Mouse (Mus musculus): ENCODE measurements at regions not wholly inside any gene's neighbourhood (a gene's known extent, or its start where the extent isn't known, plus 50 kb on each side); places are given as distances from the start of the nearest gene placed in this dataset.
A peak's percentile ranks its signal among the peaks of the same experiment; 100 is the strongest.
"Not testable (repeated sequence)": the region's sequence is repeated elsewhere in the genome, so short reads cannot be mapped to it uniquely, and the experiment has no call there.

DNA sequence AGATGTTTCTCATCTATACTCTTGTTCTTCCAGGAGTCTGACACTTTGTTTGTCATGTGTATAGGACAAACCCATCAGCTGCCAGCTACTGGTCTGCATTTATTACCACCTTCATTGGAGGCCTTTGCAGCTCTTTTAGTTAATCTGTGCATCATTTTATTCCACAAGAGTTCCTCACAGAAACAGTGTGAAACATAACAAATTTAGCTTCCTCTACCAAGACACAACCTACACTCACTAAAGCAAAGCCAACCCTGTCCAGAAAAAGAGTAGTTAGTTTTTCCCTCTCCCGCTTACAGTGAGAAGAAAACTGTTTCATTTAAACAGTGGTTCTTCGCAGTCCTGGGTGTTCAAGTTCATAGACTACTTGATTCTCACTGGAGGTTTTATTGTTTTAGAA is 100.5 kb downstream of the 1700129C05Rik start:
- H3K4me2 ChIP-seq (ENCODE audit: low read depth, low read length), result no peak overlapping the region
- H3K27me3 ChIP-seq (ENCODE audit: control insufficient read depth, insufficient read depth, low read length), result no peaks in the 10 kb centered on the region
- H3K9ac ChIP-seq (replicated peaks; ENCODE audit: low read depth, low read length), result no peak overlapping the region
- no peaks in the 10 kb centered on the region for H3K4me1 ChIP-seq (ENCODE audit: control insufficient read depth, insufficient read depth)
- WGBS, result 94% methylated on average over 2 of the region's 2 CpGs
- DNase-seq (ENCODE audit: low spot score) (no peak), ATAC-seq (ENCODE audit: insufficient read depth, low read depth) (no peak)
- H3K9me3 ChIP-seq (replicated peaks; ENCODE audit: control insufficient read depth, low read length), result no peaks in the 10 kb centered on the region
- H3K27ac ChIP-seq (ENCODE audit: low read depth), result no peak overlapping the region
- TF ChIP-seq EP300 (IDR thresholded peaks at IDR 0.05; ENCODE audit: low read depth), result no peak
- no peak for TF ChIP-seq CTCF (IDR thresholded peaks at IDR 0.05; ENCODE audit: low read depth)
- H3K4me3 ChIP-seq (ENCODE audit: low read depth, low read length), result no peak overlapping the region
- no peaks in the 10 kb centered on the region for H3K36me3 ChIP-seq (replicated peaks; ENCODE audit: control insufficient read depth, insufficient read depth, low read length)

- H3K4me2 ChIP-seq (ENCODE audit: low read depth, low read length), result peak overlapping the region; percentile 31; the same call in 1 of the 2 replicates
- H3K4me1 ChIP-seq (ENCODE audit: control insufficient read depth, insufficient read depth); H3K9me3 ChIP-seq (replicated peaks; ENCODE audit: control insufficient read depth, low read length); H3K27me3 ChIP-seq (ENCODE audit: control insufficient read depth, insufficient read depth, low read length); H3K9ac ChIP-seq (replicated peaks; ENCODE audit: low read depth, low read length); H3K27ac ChIP-seq (ENCODE audit: low read depth); H3K4me3 ChIP-seq (ENCODE audit: low read depth, low read length); H3K36me3 ChIP-seq (replicated peaks; ENCODE audit: control insufficient read depth, insufficient read depth, low read length): not testable (repeated sequence)
- peak; percentile 7 for DNase-seq (ENCODE audit: low spot score)
- WGBS, result 38% methylated on average over 9 of the region's 9 CpGs
- peak; percentile 49; the same call in 1 of the 2 replicates for ATAC-seq (ENCODE audit: insufficient read depth, low read depth)
These were observed 116.9 kb downstream of the 1700129C05Rik start for GRCm38 (mm10) chr14:59025757-59026156.

DNA sequence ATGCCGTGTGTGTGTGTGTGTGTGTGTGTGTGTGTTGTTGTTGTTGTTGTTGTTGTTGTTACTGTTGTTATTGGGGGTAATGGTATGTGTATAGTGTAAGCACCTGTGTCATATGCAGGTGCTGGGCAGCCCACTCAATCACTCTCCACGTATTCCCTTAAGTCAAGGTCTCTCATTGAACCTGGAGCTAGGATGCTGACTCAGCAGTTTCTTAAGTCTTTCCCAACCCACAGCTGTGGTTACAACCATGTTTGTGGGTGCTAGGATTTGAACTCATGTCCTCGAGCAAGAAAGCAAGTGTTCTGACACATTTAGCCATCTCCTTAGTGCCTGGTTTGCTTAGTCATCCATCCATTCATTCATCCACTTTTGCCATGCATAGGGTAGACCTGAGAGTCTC is 133.2 kb downstream of the 1700129C05Rik start:
- Histone ChIP-seq H3K4me1 (ENCODE audit: control insufficient read depth, insufficient read depth) (no peaks in the 10 kb centered on the region), H3K27ac (ENCODE audit: low read depth) (no peak overlapping the region), H3K36me3 (replicated peaks; ENCODE audit: control insufficient read depth, insufficient read depth, low read length) (no peaks in the 10 kb centered on the region), H3K4me3 (ENCODE audit: low read depth, low read length) (no peak overlapping the region), H3K4me2 (ENCODE audit: low read depth, low read length) (no peak overlapping the region), H3K27me3 (ENCODE audit: control insufficient read depth, insufficient read depth, low read length) (no peaks in the 10 kb centered on the region), H3K9me3 (replicated peaks; ENCODE audit: control insufficient read depth, low read length) (no peaks in the 10 kb centered on the region), H3K9ac (replicated peaks; ENCODE audit: low read depth, low read length) (no peak overlapping the region)
- TF ChIP-seq EP300 (IDR thresholded peaks at IDR 0.05; ENCODE audit: low read depth), result no peak
- TF ChIP-seq CTCF (IDR thresholded peaks at IDR 0.05; ENCODE audit: low read depth), result no peak
- WGBS, result 71% methylated on average over 3 of the region's 3 CpGs
- DNase-seq (ENCODE audit: low spot score) (no peak), ATAC-seq (ENCODE audit: insufficient read depth, low read depth) (no peak)

GRCm38 (mm10) chr14:58999106-58999778 is 143.5 kb downstream of the 1700129C05Rik start:
- Histone ChIP-seq H3K4me2 (ENCODE audit: low read depth, low read length) (no peak overlapping the region), H3K36me3 (replicated peaks; ENCODE audit: control insufficient read depth, insufficient read depth, low read length) (no peaks in the 10 kb centered on the region), H3K9me3 (replicated peaks; ENCODE audit: control insufficient read depth, low read length) (no peaks in the 10 kb centered on the region), H3K4me1 (ENCODE audit: control insufficient read depth, insufficient read depth) (peaks cover 3% of the 10 kb centered on the region; the same call in 1 of the 2 replicates), H3K27ac (ENCODE audit: low read depth) (no peak overlapping the region), H3K9ac (replicated peaks; ENCODE audit: low read depth, low read length) (no peak overlapping the region), H3K4me3 (ENCODE audit: low read depth, low read length) (no peak overlapping the region), H3K27me3 (ENCODE audit: control insufficient read depth, insufficient read depth, low read length) (no peaks in the 10 kb centered on the region)
- no peak for ATAC-seq (ENCODE audit: insufficient read depth, low read depth)
- WGBS, result 45% methylated on average over 5 of the region's 5 CpGs
- no peak for DNase-seq (ENCODE audit: low spot score)
- no peak for TF ChIP-seq EP300 (IDR thresholded peaks at IDR 0.05; ENCODE audit: low read depth)
- no peak for TF ChIP-seq CTCF (IDR thresholded peaks at IDR 0.05; ENCODE audit: low read depth)

GRCm38 (mm10) chr14:58994994-58995393 is 147.7 kb downstream of the 1700129C05Rik start:
- H3K36me3 ChIP-seq (replicated peaks; ENCODE audit: control insufficient read depth, insufficient read depth, low read length), result no peaks in the 10 kb centered on the region

DNA sequence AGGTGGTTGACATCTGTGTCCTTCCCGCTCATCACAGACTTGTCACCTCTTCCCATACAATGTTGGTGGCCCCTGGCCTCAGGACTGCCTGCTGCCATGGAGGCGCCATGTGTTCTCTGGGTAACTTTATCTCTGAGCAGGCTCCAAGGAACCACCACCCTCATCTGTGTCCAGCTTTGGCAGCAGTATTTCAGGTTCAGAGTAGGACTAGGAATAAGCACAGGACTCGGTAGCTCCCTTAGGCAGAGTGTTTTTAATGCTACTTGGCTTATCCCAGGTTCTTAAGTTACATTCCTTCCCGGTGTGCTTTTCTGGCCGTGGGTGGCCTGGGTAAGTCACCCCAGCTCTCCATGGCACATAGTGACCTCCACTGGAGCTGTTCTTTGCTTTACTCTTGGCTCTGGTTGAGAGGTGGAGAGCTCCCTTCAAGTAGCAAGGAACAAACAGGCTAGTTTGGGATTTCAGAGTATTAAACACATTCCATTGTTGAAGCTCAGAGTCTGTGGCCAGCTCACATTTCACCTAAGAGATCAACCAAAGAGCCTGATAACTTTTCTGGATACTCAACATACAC is 153.0 kb downstream of the 1700129C05Rik start:
- no peak for ATAC-seq (ENCODE audit: insufficient read depth, low read depth)
- WGBS, result 71% methylated on average over 5 of the region's 5 CpGs
- TF ChIP-seq CTCF (IDR thresholded peaks at IDR 0.05; ENCODE audit: low read depth) (no peak), EP300 (IDR thresholded peaks at IDR 0.05; ENCODE audit: low read depth) (no peak)

More at GRCm38 (mm10) chr14:58994994-58995393, 147.7 kb downstream of the 1700129C05Rik start:
- Histone ChIP-seq H3K9me3 (replicated peaks; ENCODE audit: control insufficient read depth, low read length) (no peaks in the 10 kb centered on the region), H3K27me3 (ENCODE audit: control insufficient read depth, insufficient read depth, low read length) (no peaks in the 10 kb centered on the region), H3K4me3 (ENCODE audit: low read depth, low read length) (no peak overlapping the region), H3K27ac (ENCODE audit: low read depth) (no peak overlapping the region), H3K9ac (replicated peaks; ENCODE audit: low read depth, low read length) (no peak overlapping the region), H3K4me1 (ENCODE audit: control insufficient read depth, insufficient read depth) (peaks cover 3% of the 10 kb centered on the region; the same call in 1 of the 2 replicates), H3K4me2 (ENCODE audit: low read depth, low read length) (no peak overlapping the region)
- 76% methylated on average over 6 of the region's 6 CpGs for WGBS
- no peak for TF ChIP-seq CTCF (IDR thresholded peaks at IDR 0.05; ENCODE audit: low read depth)
- TF ChIP-seq EP300 (IDR thresholded peaks at IDR 0.05; ENCODE audit: low read depth), result no peak
- DNase-seq (ENCODE audit: low spot score), result no peak
- no peak for ATAC-seq (ENCODE audit: insufficient read depth, low read depth)

More for the DNA sequence above, 153.0 kb downstream of the 1700129C05Rik start:
- no peak for DNase-seq (ENCODE audit: low spot score)
- Histone ChIP-seq H3K4me2 (ENCODE audit: low read depth, low read length) (no peak overlapping the region), H3K9ac (replicated peaks; ENCODE audit: low read depth, low read length) (no peak overlapping the region), H3K27me3 (ENCODE audit: control insufficient read depth, insufficient read depth, low read length) (no peaks in the 10 kb centered on the region), H3K9me3 (replicated peaks; ENCODE audit: control insufficient read depth, low read length) (no peaks in the 10 kb centered on the region), H3K4me3 (ENCODE audit: low read depth, low read length) (no peak overlapping the region), H3K4me1 (ENCODE audit: control insufficient read depth, insufficient read depth) (no peaks in the 10 kb centered on the region), H3K27ac (ENCODE audit: low read depth) (no peak overlapping the region), H3K36me3 (replicated peaks; ENCODE audit: control insufficient read depth, insufficient read depth, low read length) (no peaks in the 10 kb centered on the region)

All from heart, postnatal 0 days (tissue).